Comparison of ENCODE assay signal across 8 mouse cellular contexts in genomic region chr11:115419531-115420237, GRCm38 (mm10). TPM values are rescaled to one million over a fixed set of nuclear protein-coding genes. Genes with fewer than 3 reads are reported as not detected.
A peak's percentile ranks its signal among the peaks of the same experiment; 100 is the strongest.
DNase-seq lines count a peak whose midpoint lies in the region; ATAC-seq lines count a peak whose summit lies in the region.

TSS of gene Atp5h (minus strand) at chr11:115419962.
TSS of gene Kctd2 (plus strand) at chr11:115420128.

- peak within 1 kb of the TSS; percentile 77 for H3K27ac ChIP-seq in hindbrain, embryonic 11.5 days (ENCODE audit: low read depth, low read length)

- peaks cover 9% of the 10 kb centered on the region for H3K4me1 ChIP-seq in hindbrain, embryonic 11.5 days (replicated peaks; ENCODE audit: control insufficient read depth, insufficient read depth, low read length)

- H3K4me2 ChIP-seq in hindbrain, embryonic 11.5 days (replicated peaks; ENCODE audit: low read depth, low read length) = peak within 1 kb of the TSS; percentile 95

- DNase-seq in MN1 (ENCODE audit: low spot score) = peak; percentile 97
- DNase-seq in cerebellum, adult 9-10 months = peak; percentile 95
- DNase-seq in frontal cortex, adult 2 months (ENCODE audit: extremely low spot score in 1 of 2, low spot score in 1 of 2) = peak; percentile 92 to 95
- DNase-seq in hindbrain, embryonic 11.5 days (ENCODE audit: low spot score) = peak; percentile 96
- DNase-seq in layer of hippocampus, postnatal 10 days (ENCODE audit: low spot score in 2 of 2) = peak; percentile 94 to 96
- DNase-seq in lung, postnatal 10 days = peak; percentile 97
- DNase-seq in ovary, postnatal 36 days (ENCODE audit: low spot score) = peak; percentile 95
- peak; percentile 94 for DNase-seq in thymus, postnatal 25 days

- H3K27me3 ChIP-seq in hindbrain, embryonic 11.5 days (ENCODE audit: control insufficient read depth, insufficient read depth, low read length) = no peaks in the 10 kb centered on the region

- H3K9me3 ChIP-seq in hindbrain, embryonic 11.5 days (ENCODE audit: control insufficient read depth, low read length) = no peaks in the 10 kb centered on the region

- peak within 1 kb of the TSS; percentile 96 for H3K9ac ChIP-seq in hindbrain, embryonic 11.5 days (ENCODE audit: low read depth, low read length)

- 0 out of 2 replicates have a peak, but pooled peaks cover 2% of the 10 kb centered on the region for H3K36me3 ChIP-seq in hindbrain, embryonic 11.5 days (ENCODE audit: control insufficient read depth, insufficient read depth, low read length)

- ATAC-seq in hindbrain, embryonic 11.5 days (ENCODE audit: low FRiP score) = peak; percentile 98

- H3K4me3 ChIP-seq in hindbrain, embryonic 11.5 days (ENCODE audit: low read depth, low read length) = peak within 1 kb of the TSS; percentile 94

- under 1% methylated on average over 47 of the region's 56 CpGs for WGBS in hindbrain, embryonic 11.5 days

RNA-seq across cellular contexts. Expression of gene Atp5h, which starts in this region (rescaled TPM):
- 785 and 842 TPM in 2 replicates for polyA plus RNA-seq in frontal cortex, adult 2 months (2012; rRNA removed)
- polyA plus RNA-seq in hindbrain, embryonic 11.5 days (2014; fragmentation: Nextera tagmentation; extraction: Ambion mirVana) = 899 and 905 TPM in 2 replicates
- 100 to 1,000 TPM; 406 to 440 TPM for total RNA-seq in layer of hippocampus, postnatal 10 days (2021)

RNA-seq across cellular contexts. Expression of gene Kctd2, which starts in this region (rescaled TPM):
- 71.8 and 78.7 TPM in 2 replicates for polyA plus RNA-seq in frontal cortex, adult 2 months (2012; rRNA removed)
- polyA plus RNA-seq in hindbrain, embryonic 11.5 days (2014; fragmentation: Nextera tagmentation; extraction: Ambion mirVana) = 21.0 and 27.5 TPM in 2 replicates
- total RNA-seq in layer of hippocampus, postnatal 10 days (2021) = 10 to 100 TPM; 57.6 to 66.7 TPM

Comparison
In these comparisons a context has a peak if more than half of its experiments do, and no peak if none do; other contexts are left out.
1. Peak in every context shown above with its lines: DNase-seq, ATAC-seq, H3K4me3 ChIP-seq and H3K27ac ChIP-seq.